Mouse (Mus musculus) spleen, adult 2 months (tissue): ENCODE results near the gene Gm49333.

Source experiments
- CTCF ChIP-seq: fragments of 200-500 bp; IDR thresholded peaks from 2 replicates; pipeline ENCODE4 v1.5.1; 2011; ENCODE audit warnings: mild to moderate bottlenecking, inconsistent platforms; ENCODE audit not compliant: insufficient read depth, insufficient read length, insufficient replicate concordance; ENCODE audit errors: extremely low read depth
- POLR2A ChIP-seq: fragments of 200-500 bp; IDR thresholded peaks from 2 replicates; pipeline ENCODE4 v1.6.1; 2011; ENCODE audit warnings: low read depth, low read length, inconsistent platforms

GRCm38 (mm10) chr16:20692241-20692965, 81.0 kb downstream of the Gm49333 start:
- TF ChIP-seq CTCF (no peak), POLR2A (no peak)
